Mouse (Mus musculus): Measurements from ENCODE around the gene Pdp2.

- TF ChIP-seq CTCF (IDR thresholded peaks at IDR 0.05; ENCODE audit: borderline replicate concordance, insufficient read depth, low read length) (no peak), POLR2A (IDR thresholded peaks at IDR 0.05; ENCODE audit: low read depth, low read length) (no peak)
These were observed 49.1 kb upstream of the Pdp2 start for GRCm38 (mm10) chr8:104542160-104542559.
